Mouse (Mus musculus) lung, embryonic 15.5 days (tissue): Measurements from ENCODE around the gene Psmd7. TPM values are rescaled to one million over a fixed set of nuclear protein-coding genes. Genes with fewer than 3 reads are reported as not detected.

Experiments
- ATAC-seq: fragments of 200-750 bp; cut with Nextera tagmentation; 2 replicates; pipeline ENCODE4 v1.8.0; 2017; ENCODE audit warnings: moderate number of reproducible peaks, borderline replicate concordance; ENCODE audit not compliant: low FRiP score, low TSS enrichment; ENCODE audit errors: extremely low read depth
- H3K27ac ChIP-seq: fragments of 300-500 bp; sonication (generic); 2 replicates; pipeline ENCODE4 v1.5.1; 2015; ENCODE audit warnings: moderate library complexity, mild to moderate bottlenecking, inconsistent platforms
- H3K27me3 ChIP-seq: fragments of 300-500 bp; sonication (generic); 2 replicates; pipeline ENCODE4 v1.6.1; 2015; ENCODE audit warnings: inconsistent platforms
- H3K36me3 ChIP-seq: fragments of 300-500 bp; sonication (generic); 2 replicates; pipeline ENCODE4 v1.6.1; 2015; ENCODE audit warnings: inconsistent platforms
- H3K4me1 ChIP-seq: fragments of 300-500 bp; sonication (generic); 2 replicates; pipeline ENCODE4 v1.6.1; 2015; ENCODE audit warnings: inconsistent platforms
- H3K4me2 ChIP-seq: fragments of 300-500 bp; sonication (generic); 2 replicates; pipeline ENCODE4 v1.6.1; 2015; ENCODE audit warnings: inconsistent platforms, mild to moderate bottlenecking, moderate library complexity
- H3K4me3 ChIP-seq: fragments of 300-500 bp; sonication (generic); 2 replicates; pipeline ENCODE4 v1.5.1; 2015; ENCODE audit warnings: mild to moderate bottlenecking, inconsistent platforms
- H3K9ac ChIP-seq: fragments of 300-500 bp; sonication (generic); 2 replicates; pipeline ENCODE4 v1.6.1; 2015; ENCODE audit warnings: inconsistent platforms
- H3K9me3 ChIP-seq: fragments of 300-500 bp; sonication (generic); 2 replicates; pipeline ENCODE4 v1.6.1; 2016; ENCODE audit warnings: inconsistent platforms
- WGBS: fragments of 180-500 bp; shearing (Covaris S2); methylation state at CpG from one replicate; pipeline ENCODE4 v1.1.7; 2015; 5-methylcytosine and 5-hydroxymethylcytosine counted together
- microRNA counts: library from miRNA; unstranded; fragments of <30 nt; microRNA quantifications from one replicate; lab custom pipeline; 2016
- microRNA-seq: library from miRNA; unstranded; fragments of <30 nt; microRNA quantifications from one replicate; pipeline ENCODE4, GENCODE M21; 2016
- polyA plus RNA-seq: library from polyadenylated mRNA; unstranded; fragments of >200 nt; fragmentation: Nextera tagmentation; extraction: Ambion mirVana; gene quantifications from 2 replicates; pipeline ENCODE4 v1.2.1, GENCODE M21; 2015

The Psmd7 gene
- polyA plus RNA-seq, 1 experiment from 2014 or later, result 256 TPM

DNA sequence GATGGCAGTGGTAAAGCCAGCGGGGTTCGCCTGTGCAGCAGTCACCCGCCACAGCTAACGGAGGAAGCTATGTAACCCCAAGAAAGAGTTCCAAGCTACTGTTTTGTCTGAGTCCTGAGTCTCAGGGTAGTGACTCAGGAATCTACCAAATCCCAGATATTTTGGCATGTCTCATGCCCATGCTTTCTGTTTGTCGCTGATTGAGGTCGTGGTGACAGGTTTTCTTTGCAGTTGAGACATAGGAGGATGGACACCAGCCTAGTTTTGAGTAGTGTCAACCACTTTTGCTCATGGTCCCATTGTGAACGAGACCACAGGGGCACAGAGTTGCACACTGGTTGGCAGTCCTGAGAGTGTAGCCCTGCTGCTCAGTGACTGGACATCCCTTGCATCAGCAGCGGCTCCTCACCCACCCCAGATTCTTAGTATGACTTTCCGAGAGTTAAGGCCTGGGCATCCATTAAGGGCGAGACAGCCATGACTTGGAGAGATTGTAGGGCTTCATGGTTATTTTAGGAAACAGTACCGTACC lies 42.6 kb downstream of the Psmd7 start:
- Histone ChIP-seq H3K4me2 (peak overlapping the region; percentile 46), H3K4me1 (peaks cover 43% of the 10 kb centered on the region), H3K27ac (peak overlapping the region; percentile 93), H3K9ac (peak overlapping the region; percentile 23; the same call in 1 of the 2 replicates), H3K9me3 (no peaks in the 10 kb centered on the region), H3K27me3 (no peaks in the 10 kb centered on the region), H3K4me3 (peak overlapping the region; percentile 22), H3K36me3 (peaks cover 9% of the 10 kb centered on the region; the same call in 1 of the 2 replicates)
- ATAC-seq, result no peak
- WGBS, result 79% methylated on average over 11 of the region's 11 CpGs

DNA sequence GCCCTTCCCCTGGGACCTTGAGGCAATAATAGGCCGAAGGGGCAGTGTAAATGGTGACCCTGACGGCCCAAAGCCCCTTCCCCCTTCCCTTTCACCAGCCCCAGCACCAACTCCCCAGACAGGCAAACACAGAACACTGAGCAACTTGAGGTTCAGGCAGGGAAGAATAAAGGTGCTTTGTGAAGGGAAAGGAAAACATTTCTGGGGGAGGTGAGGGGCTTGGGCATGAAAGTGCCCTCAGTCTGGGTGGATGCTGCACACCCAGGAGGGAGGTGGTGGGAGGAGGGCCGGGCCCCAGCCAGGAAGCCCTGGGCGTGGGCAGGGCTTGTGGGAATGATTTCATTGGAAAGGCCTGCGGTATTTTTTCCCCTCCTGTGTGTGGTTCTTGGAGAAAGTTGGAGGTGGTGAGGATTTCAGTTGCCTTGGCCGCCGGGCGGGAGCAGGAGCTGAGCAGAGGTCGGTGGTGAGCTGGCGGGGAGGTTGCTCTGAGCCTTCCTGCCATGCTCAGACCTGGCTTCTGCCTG lies 43.6 kb downstream of the Psmd7 start:
- H3K4me3 ChIP-seq, result peak overlapping the region; percentile 22
- ATAC-seq, result peak; percentile 79; the same call in 1 of the 2 replicates
- 0 out of 2 replicates have a peak, but pooled peaks cover 3% of the 10 kb centered on the region for H3K36me3 ChIP-seq
- H3K4me2 ChIP-seq, result peak overlapping the region; percentile 46
- 32% methylated on average over 10 of the region's 10 CpGs for WGBS
- peaks cover 46% of the 10 kb centered on the region for H3K4me1 ChIP-seq
- H3K9ac ChIP-seq, result peak overlapping the region; percentile 23; the same call in 1 of the 2 replicates
- no peaks in the 10 kb centered on the region for H3K9me3 ChIP-seq
- H3K27ac ChIP-seq, result peak overlapping the region; percentile 93
- no peaks in the 10 kb centered on the region for H3K27me3 ChIP-seq

DNA sequence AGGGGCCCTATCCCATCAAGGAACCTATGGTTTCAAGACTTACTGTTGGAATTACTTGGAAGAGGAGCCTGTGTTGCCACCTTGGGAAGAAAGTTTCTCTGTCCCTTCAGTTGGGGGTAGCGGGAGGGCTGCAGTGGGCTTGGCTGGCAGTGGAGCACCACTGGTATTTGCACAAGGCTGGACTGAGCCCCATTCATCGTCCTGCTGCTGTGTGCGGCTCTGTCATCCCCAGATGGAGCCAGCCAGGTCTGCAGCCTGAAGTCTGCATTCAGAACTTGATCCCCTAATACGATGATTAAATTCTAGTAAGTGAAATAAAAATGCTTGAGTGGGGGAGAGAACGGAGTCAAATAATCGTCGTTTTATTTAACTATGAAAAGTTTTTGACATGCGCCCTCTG lies 44.1 kb downstream of the Psmd7 start:
- no peaks in the 10 kb centered on the region for H3K9me3 ChIP-seq
- peaks cover 46% of the 10 kb centered on the region for H3K4me1 ChIP-seq
- 55% methylated on average over 8 of the region's 8 CpGs for WGBS
- no peak overlapping the region; the same call in 1 of the 2 replicates for H3K9ac ChIP-seq
- peak overlapping the region; percentile 9; the same call in 1 of the 2 replicates for H3K4me2 ChIP-seq
- peak overlapping the region; percentile 93 for H3K27ac ChIP-seq
- 0 out of 2 replicates have a peak, but pooled peaks cover 3% of the 10 kb centered on the region for H3K36me3 ChIP-seq
- ATAC-seq, result peak; percentile 50; the same call in 1 of the 2 replicates
- H3K4me3 ChIP-seq, result no peak overlapping the region
- no peaks in the 10 kb centered on the region for H3K27me3 ChIP-seq

DNA sequence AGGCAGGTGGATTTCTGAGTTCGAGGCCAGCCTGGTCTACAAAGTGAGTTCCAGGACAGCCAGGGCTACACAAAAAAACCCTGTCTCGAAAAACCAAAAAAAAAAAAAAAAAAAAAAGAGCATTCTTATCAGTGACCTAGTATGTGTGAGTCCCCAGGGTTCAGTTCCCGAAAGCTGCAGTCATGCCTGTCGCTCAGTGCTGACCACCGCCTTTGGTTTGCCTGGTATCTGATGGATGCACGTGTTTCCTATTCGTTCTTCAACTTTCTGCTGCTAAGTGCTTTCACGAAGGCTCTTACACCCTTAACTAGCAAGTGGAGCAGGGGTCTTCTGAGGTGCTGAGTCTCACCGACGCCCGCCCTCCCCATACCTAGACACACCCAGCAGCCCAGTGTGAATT lies 44.5 kb downstream of the Psmd7 start:
- H3K4me1 ChIP-seq, result peaks cover 46% of the 10 kb centered on the region
- no peak for ATAC-seq
- no peak overlapping the region for H3K4me3 ChIP-seq
- H3K9me3 ChIP-seq, result no peaks in the 10 kb centered on the region
- H3K36me3 ChIP-seq, result 0 out of 2 replicates have a peak, but pooled peaks cover under 1% of the 10 kb centered on the region
- no peaks in the 10 kb centered on the region for H3K27me3 ChIP-seq
- no peak overlapping the region for H3K4me2 ChIP-seq
- H3K9ac ChIP-seq, result no peak overlapping the region
- WGBS, result 68% methylated on average over 10 of the region's 11 CpGs
- peak overlapping the region; percentile 93 for H3K27ac ChIP-seq

DNA sequence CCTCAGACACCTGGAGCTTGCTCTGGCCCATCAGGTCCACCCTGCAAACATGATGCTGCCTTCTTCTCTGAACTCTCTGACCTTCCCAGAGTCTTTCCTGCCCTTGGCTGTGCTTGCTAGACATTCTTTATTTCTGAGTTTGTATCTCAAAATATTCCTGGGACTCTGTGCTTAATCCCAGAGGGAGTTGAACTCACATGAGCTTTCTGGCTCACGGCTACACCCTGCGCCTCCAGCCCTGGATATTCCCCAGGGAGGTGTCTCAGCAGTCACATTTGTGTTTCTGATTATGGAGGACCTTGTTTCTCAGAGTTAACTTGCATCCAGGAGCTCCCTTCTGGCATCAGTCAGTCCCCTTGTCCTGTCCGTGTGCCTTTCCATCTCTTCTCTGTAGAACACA lies 46.1 kb downstream of the Psmd7 start:
- WGBS, result 78% methylated on average over 3 of the region's 3 CpGs
- ATAC-seq, result no peak
- H3K4me3 ChIP-seq, result no peak overlapping the region
- H3K9ac ChIP-seq, result no peak overlapping the region
- no peaks in the 10 kb centered on the region for H3K27me3 ChIP-seq
- no peaks in the 10 kb centered on the region for H3K9me3 ChIP-seq
- H3K27ac ChIP-seq, result peak overlapping the region; percentile 85
- no peak overlapping the region for H3K4me2 ChIP-seq
- no peaks in the 10 kb centered on the region for H3K36me3 ChIP-seq
- H3K4me1 ChIP-seq, result peaks cover 43% of the 10 kb centered on the region

DNA sequence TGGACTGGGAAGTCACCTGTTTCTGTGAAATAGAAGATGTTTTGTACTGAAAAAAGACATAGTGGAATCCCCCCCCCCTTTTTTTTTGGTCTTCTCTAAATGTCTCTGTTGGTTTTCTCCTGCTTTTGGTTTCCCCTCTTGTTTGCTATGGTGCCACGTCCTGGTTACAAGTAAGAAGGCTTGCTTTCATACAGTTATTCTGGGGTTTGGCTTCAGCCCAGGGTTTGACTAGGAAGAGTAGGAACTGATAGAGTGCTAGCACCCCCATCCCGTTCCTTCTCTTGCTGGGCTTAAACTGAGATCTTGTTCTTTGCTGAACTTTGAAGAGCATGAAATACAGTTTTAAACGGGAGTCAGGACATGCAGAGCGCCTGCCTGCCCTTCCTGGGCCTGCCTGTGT lies 46.9 kb downstream of the Psmd7 start:
- Histone ChIP-seq H3K27me3 (no peaks in the 10 kb centered on the region), H3K4me1 (peaks cover 35% of the 10 kb centered on the region), H3K9ac (no peak overlapping the region), H3K4me3 (no peak overlapping the region), H3K36me3 (no peaks in the 10 kb centered on the region), H3K4me2 (no peak overlapping the region), H3K9me3 (no peaks in the 10 kb centered on the region), H3K27ac (peak overlapping the region; percentile 85)
- no peak for ATAC-seq
- 66% methylated on average over 4 of the region's 4 CpGs for WGBS

DNA sequence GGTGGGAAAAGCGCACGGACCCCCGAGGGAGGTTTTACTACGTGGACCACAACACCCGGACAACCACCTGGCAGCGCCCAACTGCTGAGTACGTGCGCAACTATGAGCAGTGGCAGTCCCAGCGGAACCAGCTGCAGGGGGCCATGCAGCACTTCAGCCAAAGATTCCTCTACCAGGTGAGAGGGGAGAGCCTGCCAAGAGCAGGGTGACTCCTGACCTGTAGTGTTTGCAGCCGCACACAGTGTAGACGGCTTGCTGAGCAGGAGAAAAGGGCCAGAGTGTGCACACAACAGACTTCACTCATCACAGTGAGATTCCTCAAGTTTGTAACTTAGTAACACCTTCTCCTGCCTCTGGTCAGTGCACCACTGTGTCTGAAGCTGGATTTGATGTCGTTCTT lies 47.6 kb downstream of the Psmd7 start:
- no peaks in the 10 kb centered on the region for H3K36me3 ChIP-seq
- WGBS, result 67% methylated on average over 12 of the region's 12 CpGs
- H3K4me2 ChIP-seq, result no peak overlapping the region
- no peak overlapping the region for H3K9ac ChIP-seq
- H3K9me3 ChIP-seq, result no peaks in the 10 kb centered on the region
- H3K27ac ChIP-seq, result peak overlapping the region; percentile 85
- ATAC-seq, result peak; percentile 75
- peaks cover 28% of the 10 kb centered on the region for H3K4me1 ChIP-seq
- no peak overlapping the region for H3K4me3 ChIP-seq
- no peaks in the 10 kb centered on the region for H3K27me3 ChIP-seq

DNA sequence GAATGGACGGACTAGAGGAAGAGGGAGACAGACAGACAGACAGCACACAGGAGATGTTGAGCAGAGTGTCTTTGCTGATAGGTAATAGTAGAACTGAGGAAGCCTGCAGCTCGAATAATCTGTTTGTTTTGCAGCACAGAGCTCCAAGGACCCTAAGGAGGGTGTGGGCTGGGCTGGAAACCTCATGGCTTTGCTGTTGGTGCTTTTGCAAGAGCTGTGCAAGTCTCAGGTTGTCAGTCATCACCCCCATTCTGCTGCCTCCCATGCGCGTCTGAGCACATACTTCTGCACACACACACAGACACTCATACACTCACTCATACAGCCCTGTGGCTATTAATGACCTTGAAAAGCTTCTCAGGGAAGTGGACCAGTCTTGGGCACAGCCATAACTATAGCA lies 50.8 kb downstream of the Psmd7 start:
- no peak overlapping the region for H3K4me2 ChIP-seq
- H3K9me3 ChIP-seq, result no peaks in the 10 kb centered on the region
- WGBS, result 65% methylated on average over 4 of the region's 4 CpGs
- H3K9ac ChIP-seq, result no peak overlapping the region
- H3K4me1 ChIP-seq, result peaks cover 13% of the 10 kb centered on the region
- ATAC-seq, result no peak
- no peak overlapping the region for H3K27ac ChIP-seq
- no peaks in the 10 kb centered on the region for H3K27me3 ChIP-seq
- H3K36me3 ChIP-seq, result peaks cover 3% of the 10 kb centered on the region; the same call in 1 of the 2 replicates
- H3K4me3 ChIP-seq, result no peak overlapping the region

MicroRNAs encoded within 50 kb of the gene (microRNA counts, 519-probe panel; counts per million panel counts)
- microRNA mmu-miR-140 (lab: Ali Mortazavi, UCI), result 2,917 counts per million, percentile 77 among the panel's probes with 10 or more counts

Small RNAs within 50 kb of the gene (microRNA-seq; reads per million reads assigned to microRNA genes)
- gene Mir140, result 4,046 reads per million, percentile 87 among the genes with 10 or more reads in this experiment

Other genes starting within 250 kb of the Psmd7 start
- 14.0 and 17.4 TPM in 2 replicates for gene Nqo1, start 185.3 kb downstream of the Psmd7 start, polyA plus RNA-seq
- gene Nob1, start 163.4 kb downstream of the Psmd7 start, polyA plus RNA-seq, result 78.2 and 79.7 TPM in 2 replicates
- gene Wwp2, start 152.1 kb downstream of the Psmd7 start, polyA plus RNA-seq, result 50.4 and 54.0 TPM in 2 replicates